Mouse (Mus musculus) forebrain, embryonic 13.5 days (tissue): ENCODE data around the gene Mmp14. TPM values are rescaled to one million over a fixed set of nuclear protein-coding genes. Genes with fewer than 3 reads are reported as not detected.

Experiments
- ATAC-seq: fragments of 200-750 bp; cut with Nextera tagmentation; 2 replicates; pipeline ENCODE4 v1.8.0; 2017
- H3K27ac ChIP-seq: fragments of 300-500 bp; sonication (generic); 2 replicates; pipeline ENCODE4 v1.5.1; 2015; ENCODE audit warnings: inconsistent platforms, mild to moderate bottlenecking, moderate library complexity
- H3K27me3 ChIP-seq: fragments of 300-500 bp; sonication (generic); 2 replicates; pipeline ENCODE4 v1.6.1; 2015; ENCODE audit warnings: mild to moderate bottlenecking, inconsistent platforms
- H3K36me3 ChIP-seq: fragments of 300-500 bp; sonication (generic); 2 replicates; pipeline ENCODE4 v1.6.1; 2015; ENCODE audit warnings: mild to moderate bottlenecking, inconsistent platforms; ENCODE audit not compliant: poor library complexity, severe bottlenecking
- H3K4me1 ChIP-seq: fragments of 300-500 bp; sonication (generic); 2 replicates; pipeline ENCODE4 v1.6.1; 2015; ENCODE audit warnings: inconsistent platforms
- H3K4me2 ChIP-seq: fragments of 300-500 bp; sonication (generic); 2 replicates; pipeline ENCODE4 v1.6.1; 2015; ENCODE audit warnings: inconsistent platforms, mild to moderate bottlenecking, moderate library complexity
- H3K4me3 ChIP-seq: fragments of 300-500 bp; sonication (generic); 2 replicates; pipeline ENCODE4 v1.5.1; 2015; ENCODE audit warnings: mild to moderate bottlenecking, inconsistent platforms
- H3K9ac ChIP-seq: fragments of 300-500 bp; sonication (generic); 2 replicates; pipeline ENCODE4 v1.6.1; 2015; ENCODE audit warnings: mild to moderate bottlenecking, inconsistent platforms
- H3K9me3 ChIP-seq: fragments of 300-500 bp; sonication (generic); replicated peaks from 2 replicates; pipeline ENCODE4 v1.6.1; 2016; ENCODE audit warnings: inconsistent platforms
- WGBS: fragments of 180-500 bp; shearing (Covaris S2); methylation state at CpG from one replicate; pipeline ENCODE4 v1.1.7; 2015; 5-methylcytosine and 5-hydroxymethylcytosine counted together
- polyA plus RNA-seq: library from polyadenylated mRNA; unstranded; fragments of >200 nt; fragmentation: Nextera tagmentation; extraction: Ambion mirVana; gene quantifications from 2 replicates; pipeline ENCODE4 v1.2.1, GENCODE M21; 2015

The Mmp14 gene
- polyA plus RNA-seq = 54.5 and 57.3 TPM in 2 replicates

DNA sequence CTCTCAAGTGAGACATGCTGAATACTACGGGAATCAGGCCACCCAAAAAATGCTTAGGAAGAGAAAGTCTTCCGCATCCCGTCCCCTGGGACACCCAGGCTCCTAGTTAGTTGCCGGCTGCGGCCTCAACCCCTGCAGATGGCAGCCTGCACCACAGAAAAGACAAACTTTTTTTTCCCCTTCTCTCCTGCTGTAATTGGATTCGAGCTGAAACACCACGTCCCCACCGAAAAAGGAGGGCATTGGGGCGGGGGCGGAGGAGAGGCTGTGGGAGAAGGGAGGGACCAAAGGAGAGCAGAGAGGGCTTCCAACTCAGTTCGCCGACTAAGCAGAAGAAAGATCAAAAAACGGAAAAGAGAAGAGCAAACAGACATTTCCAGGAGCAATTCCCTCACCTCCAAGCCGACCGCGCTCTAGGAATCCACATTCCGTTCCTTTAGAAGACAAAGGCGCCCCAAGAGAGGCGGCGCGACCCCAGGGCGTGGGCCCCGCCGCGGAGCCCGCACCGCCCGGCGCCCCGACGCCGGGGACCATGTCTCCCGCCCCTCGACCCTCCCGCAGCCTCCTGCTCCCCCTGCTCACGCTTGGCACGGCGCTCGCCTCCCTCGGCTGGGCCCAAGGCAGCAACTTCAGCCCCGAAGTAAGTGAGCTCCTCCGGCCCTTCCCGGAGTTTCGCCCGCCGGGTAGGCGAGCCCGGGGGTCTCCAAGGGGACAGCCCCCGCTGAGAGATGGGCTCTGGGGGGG is at the start of gene Mmp14:
TSS of gene Mmp14 (plus strand) at position 279 of the 744 bp plus-strand sequence.
- H3K4me3 ChIP-seq = peak within 1 kb of the TSS; percentile 55
- H3K9ac ChIP-seq = peak within 1 kb of the TSS; percentile 86
- H3K36me3 ChIP-seq = peaks cover 27% of the 10 kb centered on the region
- 2% methylated on average over 26 of the region's 49 CpGs for WGBS
- peak; percentile 39 for ATAC-seq
- H3K27me3 ChIP-seq = no peaks in the 10 kb centered on the region
- peaks cover 70% of the 10 kb centered on the region for H3K4me1 ChIP-seq
- H3K4me2 ChIP-seq = peak within 1 kb of the TSS; percentile 74
- H3K9me3 ChIP-seq = no peaks in the 10 kb centered on the region
- H3K27ac ChIP-seq = peak within 1 kb of the TSS; percentile 92

DNA sequence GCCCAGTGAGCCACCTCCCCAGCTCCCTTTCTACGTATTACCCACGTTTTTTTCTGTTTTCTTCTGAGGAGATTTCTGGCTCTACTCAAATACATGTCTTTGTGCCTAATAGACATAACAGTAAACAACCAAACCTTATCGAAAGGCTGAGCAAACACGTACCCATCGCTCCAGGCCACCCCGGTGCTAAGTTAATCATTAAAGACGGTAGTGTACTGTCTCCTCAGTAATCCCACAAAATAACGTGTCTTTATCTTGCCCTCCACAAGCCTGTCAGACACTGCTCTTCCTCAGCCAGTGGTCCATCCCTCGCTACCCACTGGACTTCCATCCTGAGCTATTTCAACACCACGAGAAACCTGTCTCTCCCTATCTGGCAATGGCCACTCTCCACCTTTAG is 49.6 kb upstream of the Mmp14 start:
- H3K4me2 ChIP-seq = no peak overlapping the region
- no peak for ATAC-seq
- no peak overlapping the region for H3K9ac ChIP-seq
- H3K4me1 ChIP-seq = no peaks in the 10 kb centered on the region
- H3K36me3 ChIP-seq = no peaks in the 10 kb centered on the region
- 87% methylated on average over 10 of the region's 10 CpGs for WGBS
- H3K4me3 ChIP-seq = no peak overlapping the region
- no peaks in the 10 kb centered on the region for H3K9me3 ChIP-seq
- no peak overlapping the region for H3K27ac ChIP-seq
- no peaks in the 10 kb centered on the region for H3K27me3 ChIP-seq

DNA sequence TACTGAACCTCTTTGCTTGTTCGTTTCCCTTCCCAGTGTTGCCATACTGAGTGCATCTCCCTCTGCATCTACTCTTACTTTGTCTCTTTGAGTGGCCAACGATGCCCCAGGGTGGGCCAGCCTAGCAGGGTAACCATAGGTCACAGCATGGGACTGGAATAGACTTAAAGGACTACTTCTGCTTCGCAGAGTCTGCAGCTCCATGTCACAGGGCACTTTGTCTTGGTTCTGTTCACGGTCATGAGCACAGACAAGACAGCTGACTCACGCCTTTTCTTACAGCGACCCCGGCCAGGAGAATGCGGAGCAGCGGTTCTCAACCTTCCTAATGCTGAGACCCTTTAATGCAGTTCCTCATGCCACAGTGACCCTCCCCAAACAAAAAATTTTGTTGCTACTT is 48.8 kb upstream of the Mmp14 start:
- 53% methylated on average over 9 of the region's 9 CpGs for WGBS
- Histone ChIP-seq H3K36me3 (no peaks in the 10 kb centered on the region), H3K9ac (no peak overlapping the region), H3K4me1 (no peaks in the 10 kb centered on the region), H3K27ac (no peak overlapping the region), H3K9me3 (no peaks in the 10 kb centered on the region), H3K4me2 (no peak overlapping the region), H3K4me3 (no peak overlapping the region), H3K27me3 (no peaks in the 10 kb centered on the region)
- ATAC-seq = no peak

DNA sequence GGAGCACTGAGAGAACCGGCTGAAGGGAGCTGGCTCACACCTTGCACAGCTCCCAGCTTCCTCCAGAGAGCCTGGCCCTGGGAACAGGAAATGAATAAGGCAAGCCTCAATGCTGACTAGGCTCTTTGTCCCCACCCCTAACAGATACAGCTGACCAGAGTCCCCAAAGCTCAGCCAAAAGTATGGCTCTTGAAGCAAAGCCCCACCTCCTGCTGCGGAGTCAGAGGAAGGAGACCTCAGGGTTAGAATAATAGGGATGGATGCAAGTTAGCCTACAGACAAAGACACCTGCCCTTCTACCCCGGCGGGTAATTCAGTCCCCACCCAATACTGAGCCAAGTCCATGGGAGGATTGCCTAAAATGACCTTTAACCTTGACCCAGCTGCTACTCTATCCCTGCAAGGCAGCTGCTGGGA is 48.0 kb upstream of the Mmp14 start:
- no peaks in the 10 kb centered on the region for H3K4me1 ChIP-seq
- H3K36me3 ChIP-seq = no peaks in the 10 kb centered on the region
- H3K4me2 ChIP-seq = no peak overlapping the region
- no peaks in the 10 kb centered on the region for H3K27me3 ChIP-seq
- H3K4me3 ChIP-seq = no peak overlapping the region
- ATAC-seq = no peak
- H3K9me3 ChIP-seq = no peaks in the 10 kb centered on the region
- no peak overlapping the region for H3K9ac ChIP-seq
- 58% methylated on average over 4 of the region's 4 CpGs for WGBS
- H3K27ac ChIP-seq = no peak overlapping the region

DNA sequence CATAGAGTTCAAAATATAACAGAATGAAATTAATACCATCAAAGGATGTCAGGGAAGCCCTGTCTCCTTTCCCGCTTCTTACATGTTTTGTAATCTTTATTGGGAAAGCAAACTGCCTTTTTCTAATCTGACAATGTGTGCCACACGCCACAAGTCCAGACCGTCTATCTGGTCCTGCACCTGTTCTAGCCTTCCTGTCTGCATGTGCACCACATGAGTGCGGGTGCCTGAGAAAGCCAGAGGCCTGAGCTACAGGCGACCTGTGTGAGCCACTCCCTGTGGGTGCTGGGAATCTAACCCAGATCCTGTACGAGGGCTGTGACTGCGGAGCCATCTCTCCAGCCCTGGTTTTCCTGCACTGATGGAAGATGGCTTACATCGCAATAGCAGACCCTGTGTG is 47.0 kb upstream of the Mmp14 start:
- H3K27ac ChIP-seq = no peak overlapping the region
- no peaks in the 10 kb centered on the region for H3K27me3 ChIP-seq
- no peaks in the 10 kb centered on the region for H3K9me3 ChIP-seq
- WGBS = 92% methylated on average over 8 of the region's 8 CpGs
- H3K9ac ChIP-seq = no peak overlapping the region
- H3K4me2 ChIP-seq = no peak overlapping the region
- ATAC-seq = no peak
- no peaks in the 10 kb centered on the region for H3K36me3 ChIP-seq
- H3K4me1 ChIP-seq = no peaks in the 10 kb centered on the region
- H3K4me3 ChIP-seq = no peak overlapping the region

DNA sequence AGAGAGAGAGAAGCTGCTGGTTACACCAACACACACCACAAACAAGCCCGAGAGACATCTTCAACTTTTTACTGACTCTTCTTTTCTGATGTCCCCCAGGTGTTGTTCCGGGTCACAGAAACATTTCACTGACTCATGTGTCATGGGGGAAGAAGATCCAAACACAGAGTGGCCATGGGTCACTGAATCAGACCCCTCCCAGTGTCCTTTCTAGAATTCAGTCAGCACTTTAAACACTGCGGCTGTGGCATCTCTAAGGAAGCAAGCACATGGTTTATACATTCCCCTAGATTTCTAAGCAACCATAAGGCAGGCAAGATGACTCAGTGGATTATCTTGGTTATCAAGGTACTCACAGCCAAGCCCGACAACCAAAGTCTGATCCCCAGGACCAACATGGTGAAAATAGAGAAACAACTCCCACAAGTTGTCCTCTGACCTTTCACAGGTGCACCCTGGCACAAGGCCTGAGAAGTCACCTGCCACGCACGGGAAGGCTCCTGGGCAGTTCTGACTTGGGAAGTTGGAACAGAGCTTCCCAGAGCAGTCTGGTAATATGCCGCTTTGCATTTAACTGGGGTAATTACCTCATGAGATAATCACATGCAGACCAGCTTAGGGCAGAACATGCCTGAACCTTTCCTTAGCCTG is 45.3 kb upstream of the Mmp14 start:
- 90% methylated on average over 7 of the region's 7 CpGs for WGBS

DNA sequence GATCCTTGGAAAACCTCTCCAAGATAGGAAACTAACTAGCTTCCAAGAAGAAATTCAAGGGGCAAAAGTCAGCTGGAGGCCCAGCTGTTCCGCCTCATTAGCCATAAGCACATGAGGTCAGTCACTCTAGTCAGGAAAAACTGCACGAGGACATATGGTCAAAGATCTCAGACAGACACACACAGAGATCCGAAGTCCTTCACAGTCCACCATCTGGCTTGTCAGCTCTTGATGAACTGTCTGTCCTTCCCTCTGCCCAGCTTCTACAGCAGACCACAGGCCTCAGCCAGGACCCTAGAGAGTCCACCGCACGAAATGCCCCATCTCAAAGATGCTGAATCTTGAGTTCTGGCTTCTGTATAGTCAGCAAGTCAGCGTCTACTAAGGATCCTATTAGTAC is 43.9 kb upstream of the Mmp14 start:
- Histone ChIP-seq H3K9ac (no peak overlapping the region), H3K27me3 (no peaks in the 10 kb centered on the region), H3K4me1 (no peaks in the 10 kb centered on the region), H3K9me3 (no peaks in the 10 kb centered on the region), H3K27ac (no peak overlapping the region), H3K4me3 (no peak overlapping the region), H3K4me2 (no peak overlapping the region), H3K36me3 (no peaks in the 10 kb centered on the region)
- no peak for ATAC-seq
- 84% methylated on average over 6 of the region's 6 CpGs for WGBS

More for the DNA sequence above, 45.3 kb upstream of the Mmp14 start:
- Histone ChIP-seq H3K27ac (no peak overlapping the region), H3K9me3 (no peaks in the 10 kb centered on the region), H3K9ac (no peak overlapping the region), H3K27me3 (no peaks in the 10 kb centered on the region), H3K4me3 (no peak overlapping the region), H3K4me2 (no peak overlapping the region), H3K4me1 (no peaks in the 10 kb centered on the region), H3K36me3 (no peaks in the 10 kb centered on the region)
- no peak for ATAC-seq

DNA sequence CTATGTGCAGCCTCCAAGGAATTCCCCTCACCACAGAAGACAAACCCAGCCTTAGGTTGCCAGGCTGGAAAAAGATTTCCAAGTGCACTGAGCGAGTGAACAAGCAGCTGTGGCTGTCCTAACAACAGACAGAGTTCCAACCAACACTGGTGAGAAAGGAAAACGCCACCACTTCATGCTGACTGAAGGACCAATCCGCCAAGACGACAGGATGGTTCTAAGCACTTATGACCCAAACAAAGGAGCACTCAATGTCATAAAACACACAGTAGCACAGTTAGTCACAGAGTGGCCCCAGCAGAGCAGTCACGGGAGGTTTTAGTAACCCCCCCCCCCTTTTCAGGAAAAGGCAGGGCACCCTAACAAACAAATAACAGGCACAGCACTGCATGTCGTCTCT is 40.6 kb upstream of the Mmp14 start:
- H3K9me3 ChIP-seq = no peaks in the 10 kb centered on the region
- 69% methylated on average over 6 of the region's 6 CpGs for WGBS
- H3K4me3 ChIP-seq = no peak overlapping the region
- ATAC-seq = no peak
- no peaks in the 10 kb centered on the region for H3K27me3 ChIP-seq
- no peak overlapping the region for H3K4me2 ChIP-seq
- H3K27ac ChIP-seq = no peak overlapping the region
- H3K4me1 ChIP-seq = no peaks in the 10 kb centered on the region
- H3K9ac ChIP-seq = no peak overlapping the region
- no peaks in the 10 kb centered on the region for H3K36me3 ChIP-seq

DNA sequence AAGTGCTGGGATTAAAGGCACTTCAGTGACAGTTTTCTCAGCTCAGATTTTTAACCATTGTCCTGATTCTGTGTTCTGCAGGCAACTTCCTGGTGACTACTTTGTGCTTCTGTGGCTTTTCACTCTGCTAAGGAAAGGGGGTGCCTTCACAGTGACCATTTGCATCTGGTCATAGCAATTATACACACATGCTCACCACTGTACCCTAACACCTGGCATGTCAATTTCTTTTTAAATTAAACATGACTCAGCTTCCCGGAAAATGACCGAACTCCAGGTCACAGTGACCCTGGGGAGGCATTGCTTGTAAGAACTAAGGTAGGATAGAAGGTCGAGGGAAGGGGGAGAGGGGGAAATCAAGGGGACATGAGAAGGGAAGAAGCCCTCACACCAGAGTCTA is 37.6 kb upstream of the Mmp14 start:
- no peak overlapping the region for H3K4me3 ChIP-seq
- no peak for ATAC-seq
- no peaks in the 10 kb centered on the region for H3K9me3 ChIP-seq
- no peaks in the 10 kb centered on the region for H3K36me3 ChIP-seq
- H3K9ac ChIP-seq = no peak overlapping the region
- H3K4me1 ChIP-seq = no peaks in the 10 kb centered on the region
- H3K27me3 ChIP-seq = no peaks in the 10 kb centered on the region
- 85% methylated on average over 3 of the region's 3 CpGs for WGBS
- H3K27ac ChIP-seq = no peak overlapping the region
- H3K4me2 ChIP-seq = no peak overlapping the region

DNA sequence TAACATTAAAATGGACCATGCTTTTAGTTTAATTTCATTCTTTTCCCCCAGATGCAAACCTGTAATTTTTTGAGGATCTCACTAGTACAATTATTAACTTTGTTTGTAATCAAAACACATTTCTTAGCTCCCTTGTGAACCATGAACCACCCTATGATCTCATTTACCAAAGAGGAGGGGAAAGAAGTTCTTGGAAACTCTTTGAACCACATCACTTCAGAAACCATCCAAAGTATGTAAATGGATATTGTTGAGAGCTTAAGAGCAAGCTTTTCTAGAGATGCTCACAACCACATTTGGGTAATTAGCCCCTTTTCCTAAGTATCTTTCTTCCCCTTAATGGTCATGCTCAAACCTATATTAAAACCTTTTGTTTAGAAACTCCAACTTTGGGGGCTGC is 37.1 kb upstream of the Mmp14 start:
- no peaks in the 10 kb centered on the region for H3K4me1 ChIP-seq
- no peak for ATAC-seq

DNA sequence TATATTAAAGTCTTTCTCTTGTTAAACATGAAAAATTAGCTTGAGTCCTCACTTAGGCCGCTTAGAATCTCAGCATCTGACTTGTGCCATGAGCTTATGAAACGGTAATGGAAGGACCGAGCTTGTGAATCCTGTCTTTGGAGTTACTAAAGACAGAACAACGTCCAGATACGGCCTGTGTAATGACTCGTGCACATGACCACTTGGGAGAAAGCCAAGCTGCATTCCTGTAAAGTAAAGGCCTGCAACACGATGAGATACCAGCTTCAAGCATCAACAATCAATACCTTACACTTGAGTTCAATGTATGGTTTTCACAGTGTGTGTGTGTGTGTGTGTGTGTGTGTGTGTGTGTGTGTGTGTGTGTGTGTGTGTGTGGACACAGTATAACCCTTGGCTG is 34.7 kb upstream of the Mmp14 start:
- Histone ChIP-seq H3K36me3 (no peaks in the 10 kb centered on the region), H3K4me2 (no peak overlapping the region), H3K9ac (no peak overlapping the region), H3K9me3 (no peaks in the 10 kb centered on the region), H3K27me3 (no peaks in the 10 kb centered on the region), H3K4me3 (no peak overlapping the region), H3K27ac (no peak overlapping the region), H3K4me1 (no peaks in the 10 kb centered on the region)
- WGBS = 88% methylated on average over 7 of the region's 7 CpGs
- no peak for ATAC-seq

More for the DNA sequence above, 37.1 kb upstream of the Mmp14 start:
- Histone ChIP-seq H3K4me3 (no peak overlapping the region), H3K27me3 (no peaks in the 10 kb centered on the region), H3K27ac (no peak overlapping the region), H3K36me3 (no peaks in the 10 kb centered on the region), H3K9me3 (no peaks in the 10 kb centered on the region), H3K4me2 (no peak overlapping the region), H3K9ac (no peak overlapping the region)

DNA sequence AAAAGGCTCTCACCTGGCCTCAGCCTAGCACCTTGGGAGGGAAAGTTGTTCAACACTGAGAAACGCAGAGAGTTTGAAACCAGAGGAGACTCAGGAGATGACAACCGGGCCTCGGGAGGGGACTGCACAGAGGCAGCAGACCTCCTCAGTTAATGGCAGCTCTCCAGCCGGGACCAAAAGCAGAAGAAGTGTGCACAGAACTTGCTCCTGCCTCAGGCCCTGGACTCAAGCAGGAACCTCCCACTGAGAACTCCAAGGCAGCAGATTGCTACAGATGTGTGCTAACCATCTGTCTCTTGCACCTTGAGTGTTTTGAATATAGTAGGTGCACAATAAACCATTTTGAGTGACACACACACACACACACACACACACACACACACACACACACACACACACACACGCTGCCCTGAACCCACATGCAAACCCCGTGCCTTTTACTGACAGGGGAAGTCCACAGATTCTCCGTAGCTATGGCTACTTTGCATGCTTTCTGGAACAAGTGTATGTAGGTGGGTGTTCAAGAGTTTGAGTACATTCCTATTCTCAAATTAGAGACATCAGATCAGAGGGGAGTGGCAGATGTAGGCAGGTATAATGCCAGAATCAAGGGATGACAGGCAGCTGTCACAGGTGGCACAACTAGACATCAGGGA is 33.4 kb upstream of the Mmp14 start:
- WGBS = 80% methylated on average over 7 of the region's 7 CpGs
- Histone ChIP-seq H3K4me3 (no peak overlapping the region), H3K9ac (no peak overlapping the region), H3K36me3 (no peaks in the 10 kb centered on the region), H3K4me2 (no peak overlapping the region), H3K27me3 (no peaks in the 10 kb centered on the region), H3K9me3 (no peaks in the 10 kb centered on the region), H3K27ac (no peak overlapping the region), H3K4me1 (no peaks in the 10 kb centered on the region)
- no peak for ATAC-seq
